Mouse (Mus musculus) lung, embryonic 16.5 days (tissue): ENCODE results near the gene Calcoco1. TPM values are rescaled to one million over a fixed set of nuclear protein-coding genes. Genes with fewer than 3 reads are reported as not detected.

Experiments used
- ATAC-seq: fragments of 200-750 bp; cut with Nextera tagmentation; 2 replicates; pipeline ENCODE4 v1.8.0; 2017; ENCODE audit warnings: low read depth, mild to moderate bottlenecking, moderate library complexity
- H3K27ac ChIP-seq: fragments of 300-500 bp; sonication (generic); 2 replicates; pipeline ENCODE4 v1.5.1; 2014; ENCODE audit warnings: mild to moderate bottlenecking, control low read depth, low read length
- H3K27me3 ChIP-seq: fragments of 300-500 bp; sonication (generic); 2 replicates; pipeline ENCODE4 v1.6.1; 2014; ENCODE audit warnings: low read depth, low read length, mixed read lengths; ENCODE audit not compliant: control insufficient read depth, insufficient read depth
- H3K36me3 ChIP-seq: fragments of 300-500 bp; sonication (generic); 2 replicates; pipeline ENCODE4 v1.6.1; 2014; ENCODE audit warnings: low read length; ENCODE audit not compliant: control insufficient read depth, insufficient read depth
- H3K4me1 ChIP-seq: fragments of 300-500 bp; sonication (generic); replicated peaks from 2 replicates; pipeline ENCODE4 v1.6.1; 2014; ENCODE audit warnings: low read length, mixed read lengths; ENCODE audit not compliant: control insufficient read depth, insufficient read depth
- H3K4me2 ChIP-seq: fragments of 300-500 bp; sonication (generic); 2 replicates; pipeline ENCODE4 v1.6.1; 2014; ENCODE audit warnings: low read depth, low read length, control low read depth
- H3K4me3 ChIP-seq: fragments of 300-500 bp; sonication (generic); 2 replicates; pipeline ENCODE4 v1.5.1; 2014; ENCODE audit warnings: mild to moderate bottlenecking, low read length, control low read depth
- H3K9ac ChIP-seq: fragments of 300-500 bp; sonication (generic); 2 replicates; pipeline ENCODE4 v1.6.1; 2014; ENCODE audit warnings: low read length, control low read depth
- H3K9me3 ChIP-seq: fragments of 300-500 bp; sonication (generic); 2 replicates; pipeline ENCODE4 v1.6.1; 2016; ENCODE audit warnings: low read length; ENCODE audit not compliant: control insufficient read depth
- WGBS: fragments of 180-500 bp; shearing (Covaris S2); extraction: QIAGEN DNeasy Blood & Tissue Kit; methylation state at CpG from one replicate; pipeline ENCODE4 v1.1.7; 2014; 5-methylcytosine and 5-hydroxymethylcytosine counted together
- polyA plus RNA-seq: library from polyadenylated mRNA; unstranded; fragments of >200 nt; fragmentation: Nextera tagmentation; extraction: Ambion mirVana; gene quantifications from 2 replicates; pipeline ENCODE4 v1.2.1, GENCODE M21; 2015

The Calcoco1 gene
- polyA plus RNA-seq: 61.7 and 68.5 TPM in 2 replicates

GRCm38 (mm10) chr15:102721980-102722475, at the start of gene Calcoco1:
Gene Calcoco1 (minus strand): TSS chr15:102722178.
- no peaks in the 10 kb centered on the region for H3K9me3 ChIP-seq
- H3K27me3 ChIP-seq: no peaks in the 10 kb centered on the region
- peaks cover 9% of the 10 kb centered on the region for H3K36me3 ChIP-seq
- peak within 1 kb of the TSS; percentile 68 for H3K4me3 ChIP-seq
- ATAC-seq: peak; percentile 100
- H3K4me2 ChIP-seq: peak within 1 kb of the TSS; percentile 71
- H3K4me1 ChIP-seq: peaks cover 7% of the 10 kb centered on the region
- whole genome bisulfite sequencing: under 1% methylated on average over 27 of the region's 27 CpGs
- H3K9ac ChIP-seq: peak within 1 kb of the TSS; percentile 78
- H3K27ac ChIP-seq: peak within 1 kb of the TSS; percentile 77

GRCm38 (mm10) chr15:102770866-102771265, 48.9 kb upstream of the Calcoco1 start:
- H3K27me3 ChIP-seq: peaks cover 5% of the 10 kb centered on the region
- 36% methylated on average over 7 of the region's 7 CpGs for WGBS
- H3K4me2 ChIP-seq: no peak overlapping the region
- no peak for ATAC-seq
- no peaks in the 10 kb centered on the region for H3K36me3 ChIP-seq
- no peak overlapping the region for H3K9ac ChIP-seq
- no peaks in the 10 kb centered on the region for H3K9me3 ChIP-seq
- H3K4me3 ChIP-seq: no peak overlapping the region
- H3K27ac ChIP-seq: no peak overlapping the region
- H3K4me1 ChIP-seq: no peaks in the 10 kb centered on the region

GRCm38 (mm10) chr15:102765207-102765606, 43.2 kb upstream of the Calcoco1 start:
- Histone ChIP-seq H3K9me3 (no peaks in the 10 kb centered on the region), H3K4me3 (no peak overlapping the region), H3K4me1 (no peaks in the 10 kb centered on the region), H3K27me3 (peaks cover 34% of the 10 kb centered on the region), H3K4me2 (no peak overlapping the region), H3K27ac (no peak overlapping the region), H3K9ac (no peak overlapping the region), H3K36me3 (no peaks in the 10 kb centered on the region)
- WGBS: 31% methylated on average over 2 of the region's 2 CpGs
- ATAC-seq: no peak

GRCm38 (mm10) chr15:102761745-102762378, 39.9 kb upstream of the Calcoco1 start:
- Histone ChIP-seq H3K4me1 (no peaks in the 10 kb centered on the region), H3K27ac (no peak overlapping the region), H3K36me3 (no peaks in the 10 kb centered on the region), H3K27me3 (peaks cover 42% of the 10 kb centered on the region), H3K4me2 (no peak overlapping the region), H3K9ac (no peak overlapping the region), H3K9me3 (no peaks in the 10 kb centered on the region), H3K4me3 (no peak overlapping the region)
- WGBS: 14% methylated on average over 7 of the region's 7 CpGs
- peak; percentile 65; the same call in 1 of the 2 replicates for ATAC-seq

GRCm38 (mm10) chr15:102757686-102758085, 35.7 kb upstream of the Calcoco1 start:
- no peaks in the 10 kb centered on the region for H3K4me1 ChIP-seq
- WGBS: 93% methylated on average over 1 of the region's 1 CpGs
- no peak overlapping the region for H3K27ac ChIP-seq
- no peaks in the 10 kb centered on the region for H3K36me3 ChIP-seq
- H3K4me2 ChIP-seq: no peak overlapping the region
- H3K27me3 ChIP-seq: peaks cover 45% of the 10 kb centered on the region
- H3K4me3 ChIP-seq: no peak overlapping the region
- H3K9ac ChIP-seq: no peak overlapping the region
- no peaks in the 10 kb centered on the region for H3K9me3 ChIP-seq
- no peak for ATAC-seq

GRCm38 (mm10) chr15:102755053-102755452, 33.1 kb upstream of the Calcoco1 start:
- Histone ChIP-seq H3K4me1 (no peaks in the 10 kb centered on the region), H3K4me3 (no peak overlapping the region), H3K4me2 (no peak overlapping the region), H3K27me3 (peaks cover 46% of the 10 kb centered on the region), H3K27ac (no peak overlapping the region), H3K9me3 (no peaks in the 10 kb centered on the region), H3K36me3 (no peaks in the 10 kb centered on the region), H3K9ac (no peak overlapping the region)
- no peak for ATAC-seq
- 43% methylated on average over 5 of the region's 5 CpGs for WGBS

- Histone ChIP-seq H3K9me3 (no peaks in the 10 kb centered on the region), H3K4me3 (no peak overlapping the region), H3K27ac (no peak overlapping the region), H3K4me2 (no peak overlapping the region), H3K36me3 (no peaks in the 10 kb centered on the region), H3K9ac (no peak overlapping the region), H3K27me3 (peaks cover 44% of the 10 kb centered on the region), H3K4me1 (no peaks in the 10 kb centered on the region)
- ATAC-seq: no peak
- WGBS: 50% methylated on average over 7 of the region's 7 CpGs
These were observed 32.4 kb upstream of the Calcoco1 start for GRCm38 (mm10) chr15:102754361-102754760.

- Histone ChIP-seq H3K27ac (no peak overlapping the region), H3K36me3 (no peaks in the 10 kb centered on the region), H3K27me3 (peaks cover 50% of the 10 kb centered on the region), H3K4me1 (no peaks in the 10 kb centered on the region), H3K4me3 (no peak overlapping the region), H3K9me3 (no peaks in the 10 kb centered on the region), H3K4me2 (no peak overlapping the region), H3K9ac (no peak overlapping the region)
- ATAC-seq: no peak
- WGBS: 2% methylated on average over 13 of the region's 13 CpGs
These were observed 31.2 kb upstream of the Calcoco1 start for GRCm38 (mm10) chr15:102753170-102753569.

GRCm38 (mm10) chr15:102752164-102752563, 30.2 kb upstream of the Calcoco1 start:
- Histone ChIP-seq H3K27ac (no peak overlapping the region), H3K9ac (no peak overlapping the region), H3K4me3 (no peak overlapping the region), H3K4me1 (peaks cover 2% of the 10 kb centered on the region; the same call in 1 of the 2 replicates), H3K27me3 (peaks cover 59% of the 10 kb centered on the region), H3K4me2 (no peak overlapping the region), H3K36me3 (no peaks in the 10 kb centered on the region), H3K9me3 (no peaks in the 10 kb centered on the region)
- ATAC-seq: no peak
- WGBS: 52% methylated on average over 1 of the region's 1 CpGs
